Mouse (Mus musculus) right cerebral cortex, postnatal 4 days (tissue): Measurements from ENCODE around the gene Bpifc.
"Not testable (repeated sequence)": the region's sequence is repeated elsewhere in the genome, so short reads cannot be mapped to it uniquely, and the experiment has no call there.

Experiments
- DNase-seq: peaks from one replicate; pipeline ENCODE4 v3.0.0-alpha.2; 2022

Gene Bpifc

GRCm38 (mm10) chr10:86011781-86012180 lies at the start of gene Bpifc:
Bpifc (minus strand) TSS chr10:86011895.
- DNase-seq = no peak

- no peak for DNase-seq
Measured at GRCm38 (mm10) chr10:86060267-86060666, 48.6 kb upstream of the Bpifc start.

GRCm38 (mm10) chr10:86057712-86058111 lies 46.0 kb upstream of the Bpifc start:
- no peak for DNase-seq

GRCm38 (mm10) chr10:86057286-86057685 lies 45.6 kb upstream of the Bpifc start:
- no peak for DNase-seq

GRCm38 (mm10) chr10:86056297-86056903 lies 44.7 kb upstream of the Bpifc start:
- DNase-seq = no peak

- DNase-seq = no peak
Measured at GRCm38 (mm10) chr10:86052818-86053522, 41.3 kb upstream of the Bpifc start.

- no peak for DNase-seq
Measured at GRCm38 (mm10) chr10:86050522-86050921, 38.8 kb upstream of the Bpifc start.

GRCm38 (mm10) chr10:86047786-86048185 lies 36.1 kb upstream of the Bpifc start:
- DNase-seq = no peak

- DNase-seq = no peak
Measured at GRCm38 (mm10) chr10:86046371-86046770, 34.7 kb upstream of the Bpifc start.

- DNase-seq = no peak
Measured at GRCm38 (mm10) chr10:86044066-86044465, 32.4 kb upstream of the Bpifc start.

GRCm38 (mm10) chr10:86043651-86044050 lies 32.0 kb upstream of the Bpifc start:
- no peak for DNase-seq

GRCm38 (mm10) chr10:86034007-86034728 lies 22.5 kb upstream of the Bpifc start:
- no peak for DNase-seq

- no peak for DNase-seq
Measured at GRCm38 (mm10) chr10:86032517-86032916, 20.8 kb upstream of the Bpifc start.

GRCm38 (mm10) chr10:86030743-86031142 lies 19.0 kb upstream of the Bpifc start:
- DNase-seq = no peak

- DNase-seq = not testable (repeated sequence)
Measured at GRCm38 (mm10) chr10:86026807-86027206, 15.1 kb upstream of the Bpifc start.

- DNase-seq = no peak
Measured at GRCm38 (mm10) chr10:86026354-86026753, 14.7 kb upstream of the Bpifc start.

- DNase-seq = no peak
Measured at GRCm38 (mm10) chr10:86025906-86026305, 14.2 kb upstream of the Bpifc start.

GRCm38 (mm10) chr10:86023149-86023548 lies 11.5 kb upstream of the Bpifc start:
- no peak for DNase-seq

- DNase-seq = no peak
Measured at GRCm38 (mm10) chr10:86022474-86022816, 10.8 kb upstream of the Bpifc start.

- peak; percentile 93 for DNase-seq
Measured at GRCm38 (mm10) chr10:86021749-86022473, 10.2 kb upstream of the Bpifc start, which contains the start of gene Fbxo7. Fbxo7 (plus strand) TSS chr10:86021972.

- DNase-seq = no peak
Measured at GRCm38 (mm10) chr10:86021408-86021748, 9.7 kb upstream of the Bpifc start.

GRCm38 (mm10) chr10:86018813-86019212 lies 7.1 kb upstream of the Bpifc start:
- DNase-seq = no peak

GRCm38 (mm10) chr10:86017781-86018180 lies 6.1 kb upstream of the Bpifc start:
- DNase-seq = no peak
